Mouse (Mus musculus) adrenal gland, adult 18-20 months (tissue): ENCODE results near the gene Rasl10b. TPM values are rescaled to one million over a fixed set of nuclear protein-coding genes. Genes with fewer than 3 reads are reported as not detected.

ENCODE experiments used
- DNase-seq, 2 experiments: peaks; one replicate each; pipeline ENCODE4 v3.0.0; 2021 to 2022; ENCODE audit warnings: low spot score in 2 of 2
- long read RNA-seq, 2 experiments: library from polyadenylated mRNA; stranded (forward); transcript quantifications; one replicate each; pipeline ENCODE4 v2.0.0; 2021
- total RNA-seq, 2 experiments: library from RNA; stranded (reverse); gene quantifications; 1 replicate in 1 of 2; 2 replicates in 1 of 2; pipeline ENCODE4 v1.2.3; 2021

Rasl10b gene
- total RNA-seq = 10 to 100 TPM; 11.4 to 12.4 TPM
- long read RNA-seq, experiment 1, transcript Rasl10b-202 (4 exons, 3,156 nt) = major isoform, 11 of 22 reads
- long read RNA-seq, experiment 1, partial matches to known transcripts = 1 of 22 reads
- long read RNA-seq, experiment 1, other reads (novel, unspliced or antisense) = 7 of 22 reads
- long read RNA-seq, experiment 2, transcript Rasl10b-202 (4 exons, 3,156 nt) = major isoform, 11 of 26 reads
- long read RNA-seq, experiment 2, partial matches to known transcripts = 2 of 26 reads
- long read RNA-seq, experiment 2, other reads (novel, unspliced or antisense) = 10 of 26 reads

- DNase-seq = peak; percentile 20 to 31
Measured at GRCm38 (mm10) chr11:83409087-83409754, at the start of gene Rasl10b. Gene Rasl10b, plus strand, starts transcription at chr11:83409137.

DNA sequence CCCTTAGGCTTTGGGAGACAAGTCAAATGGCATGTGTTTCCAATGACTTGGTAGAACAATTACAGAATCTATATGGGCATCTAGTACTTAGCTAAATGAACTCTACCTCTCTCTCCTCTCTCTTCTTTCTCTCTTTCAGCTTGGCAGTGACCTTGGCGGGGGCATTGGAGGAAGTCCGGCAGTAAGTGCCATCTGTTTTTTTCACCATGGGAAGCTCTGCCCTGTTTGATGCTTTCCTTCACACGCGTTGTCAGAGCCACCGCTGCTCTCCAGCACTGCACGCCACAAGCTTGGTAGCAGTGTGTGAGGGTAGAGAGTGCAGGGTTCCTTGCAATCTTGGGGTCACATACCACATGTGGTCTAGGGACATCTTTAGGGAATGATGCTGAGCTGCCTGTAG lies 44.3 kb upstream of the Rasl10b start:
- DNase-seq = no peak

GRCm38 (mm10) chr11:83371267-83371666 lies 37.7 kb upstream of the Rasl10b start:
- DNase-seq = no peak

DNA sequence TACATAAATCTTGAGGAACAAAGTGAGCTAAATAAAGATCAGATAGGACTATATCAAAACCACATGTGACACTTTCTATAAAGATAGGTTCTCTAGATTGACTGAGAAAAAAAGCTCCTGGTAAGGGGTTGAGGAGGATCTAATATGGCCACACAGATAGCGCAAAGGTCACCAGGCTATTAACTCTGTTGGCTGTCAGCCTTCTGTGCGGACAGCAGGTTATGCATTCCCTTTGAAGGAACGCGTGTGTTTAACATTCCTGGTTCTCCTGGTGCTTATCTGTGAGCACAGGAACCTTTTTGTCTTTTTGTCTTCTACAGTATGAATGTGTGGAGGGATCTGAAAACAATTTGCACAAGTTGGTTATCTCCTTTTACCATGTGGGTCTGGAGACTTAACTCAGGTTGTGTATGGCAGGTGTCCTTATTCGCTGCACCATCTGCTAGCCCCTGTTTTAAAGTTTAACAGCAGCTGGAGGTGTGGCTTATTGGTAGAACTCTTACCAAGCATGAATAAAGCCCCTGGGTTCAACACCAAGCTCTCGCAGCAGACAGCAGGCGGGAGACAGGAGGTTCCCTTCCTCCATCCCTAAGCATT lies 29.1 kb upstream of the Rasl10b start:
- no peak for DNase-seq

- no peak for DNase-seq
Measured at GRCm38 (mm10) chr11:83382876-83383531, 25.9 kb upstream of the Rasl10b start.

GRCm38 (mm10) chr11:83383532-83383887 lies 25.4 kb upstream of the Rasl10b start:
- no peak for DNase-seq

GRCm38 (mm10) chr11:83393062-83393461 lies 15.9 kb upstream of the Rasl10b start:
- DNase-seq = no peak

GRCm38 (mm10) chr11:83394802-83395439 lies 14.0 kb upstream of the Rasl10b start:
- no peak for DNase-seq

GRCm38 (mm10) chr11:83397626-83398025 lies 11.3 kb upstream of the Rasl10b start:
- DNase-seq = no peak

DNA sequence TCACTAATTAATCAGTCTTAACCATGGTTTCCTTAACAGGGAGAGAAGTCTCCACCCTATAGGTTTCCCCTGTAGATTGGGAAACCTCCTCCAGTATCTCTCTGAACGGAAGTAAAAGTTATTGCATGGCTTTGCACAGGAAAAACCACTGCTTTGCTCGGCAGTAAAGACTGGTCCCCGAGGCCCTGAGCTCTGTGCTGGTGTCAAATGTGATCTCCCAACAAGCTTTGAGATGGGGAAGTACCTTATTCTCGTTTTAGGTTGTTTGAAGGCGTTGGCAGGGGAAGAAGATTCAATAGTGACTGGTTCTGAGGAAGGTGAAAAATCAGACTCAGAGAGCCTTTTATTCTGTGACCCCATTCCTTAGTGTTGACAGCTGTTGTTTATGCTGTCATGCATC lies 10.2 kb upstream of the Rasl10b start:
- DNase-seq = no peak

GRCm38 (mm10) chr11:83403787-83404186 lies 5.2 kb upstream of the Rasl10b start:
- DNase-seq = no peak

- no peak for DNase-seq
Measured at GRCm38 (mm10) chr11:83406391-83406790, 2.5 kb upstream of the Rasl10b start.

- DNase-seq = no peak
Measured at GRCm38 (mm10) chr11:83408242-83408641, 695 bp upstream of the Rasl10b start.

DNA sequence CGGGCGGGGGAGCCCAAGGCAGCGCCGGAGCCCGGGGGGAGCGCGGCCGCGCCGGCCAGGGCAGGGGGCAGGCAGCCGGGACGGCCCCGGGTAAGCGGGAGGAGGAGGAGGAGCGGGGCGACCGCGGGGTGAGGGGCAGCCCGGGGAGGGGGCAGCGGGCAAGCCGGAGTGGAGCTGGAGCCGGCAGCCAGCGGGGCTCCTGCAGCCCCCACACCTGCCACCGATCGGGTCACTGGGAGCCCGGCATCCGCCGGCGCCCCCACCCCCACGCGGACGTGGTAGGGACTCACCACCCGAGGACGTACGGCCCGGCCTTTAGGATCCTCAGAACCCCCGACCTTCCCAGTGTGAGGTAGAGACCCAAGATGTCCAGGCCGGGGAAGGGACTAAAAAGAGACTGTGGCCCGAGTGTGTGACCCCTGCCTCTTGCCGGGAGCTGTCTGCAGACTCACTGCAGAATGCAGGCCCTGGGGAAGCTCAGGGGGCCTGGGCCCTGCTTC lies 905 bp downstream of the Rasl10b start:
- no peak for DNase-seq

- no peak for DNase-seq
Measured at GRCm38 (mm10) chr11:83410510-83410909, 1.6 kb downstream of the Rasl10b start.

DNA sequence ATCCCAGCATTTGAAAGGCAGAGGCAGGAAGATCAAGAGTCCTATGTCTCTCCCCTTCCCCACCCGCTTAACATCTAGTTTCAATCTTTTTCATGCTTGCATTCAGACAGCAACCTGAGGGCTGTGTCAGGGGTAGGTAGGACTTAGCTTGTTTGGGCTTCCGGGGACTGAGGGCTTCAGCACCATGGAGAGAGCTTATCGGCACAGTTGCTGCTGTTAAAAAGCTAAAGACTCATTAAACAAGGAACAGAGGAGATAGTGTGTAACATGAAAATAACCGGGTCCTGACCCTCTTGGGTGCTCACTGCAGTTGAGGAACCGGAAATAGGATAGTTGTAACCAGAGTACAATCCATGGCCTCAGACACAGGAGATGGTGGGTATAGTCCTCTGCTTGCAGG lies 8.1 kb downstream of the Rasl10b start:
- DNase-seq = peak; percentile 45 to 46

DNA sequence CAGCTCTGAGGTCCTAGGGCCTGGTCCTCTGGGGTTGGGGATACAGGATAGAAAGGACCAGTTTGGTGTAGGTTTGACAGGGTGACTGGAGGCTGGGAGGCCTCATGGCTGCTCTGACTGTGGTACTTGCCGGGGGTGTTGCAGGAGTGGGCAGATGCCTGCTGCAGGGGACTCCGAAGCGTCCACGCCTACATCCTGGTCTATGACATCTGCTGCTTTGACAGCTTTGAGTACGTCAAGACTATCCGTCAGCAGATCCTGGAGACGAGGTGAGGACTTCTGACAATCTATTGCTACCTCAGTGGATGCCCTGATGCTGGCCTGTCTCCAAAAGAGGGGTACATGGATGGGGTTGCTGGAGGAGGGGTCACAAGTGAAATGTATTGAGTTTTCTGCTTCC lies 8.8 kb downstream of the Rasl10b start:
- DNase-seq = no peak

DNA sequence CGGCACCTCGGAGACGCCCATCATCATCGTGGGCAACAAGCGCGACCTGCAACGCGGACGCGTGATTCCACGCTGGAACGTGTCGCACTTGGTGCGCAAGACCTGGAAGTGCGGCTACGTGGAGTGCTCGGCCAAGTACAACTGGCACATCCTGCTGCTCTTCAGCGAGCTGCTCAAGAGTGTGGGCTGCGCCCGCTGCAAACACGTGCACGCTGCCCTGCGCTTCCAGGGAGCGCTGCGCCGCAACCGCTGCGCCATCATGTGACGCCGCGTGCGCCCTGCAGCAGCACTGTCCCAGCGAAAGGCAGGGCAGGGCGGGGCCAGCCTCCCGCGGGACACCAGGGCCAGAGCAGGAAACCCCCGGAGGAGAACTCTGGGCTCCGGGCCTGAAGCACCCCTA lies 9.6 kb downstream of the Rasl10b start:
- DNase-seq = no peak

DNA sequence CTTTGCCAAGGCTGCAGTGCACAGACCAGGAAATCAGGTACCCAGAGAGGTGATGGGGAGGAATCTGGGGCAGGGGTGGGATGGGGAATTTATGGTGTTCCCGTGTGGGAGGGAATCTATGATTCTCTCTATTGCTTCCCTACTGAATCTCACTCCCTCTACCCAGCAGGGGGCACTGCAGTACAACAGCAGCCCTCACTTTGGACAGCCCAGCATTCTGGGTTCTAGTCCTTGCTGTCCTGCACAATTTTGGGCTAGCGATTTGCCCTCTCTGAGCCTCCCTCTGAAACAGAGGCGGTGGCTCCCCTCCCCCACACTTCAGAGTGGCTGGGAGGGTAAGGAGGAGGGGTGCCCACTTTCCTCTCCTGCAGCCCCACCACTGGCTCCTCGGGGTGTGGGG lies 11.4 kb downstream of the Rasl10b start:
- no peak for DNase-seq

- peak; percentile 72 to 75 for DNase-seq
Measured at GRCm38 (mm10) chr11:83421305-83421704, 12.4 kb downstream of the Rasl10b start.

GRCm38 (mm10) chr11:83424681-83425080 lies 15.7 kb downstream of the Rasl10b start:
- DNase-seq = peak; percentile 74 to 77
